Mouse (Mus musculus): ENCODE results near the gene Zfp143.

DNA sequence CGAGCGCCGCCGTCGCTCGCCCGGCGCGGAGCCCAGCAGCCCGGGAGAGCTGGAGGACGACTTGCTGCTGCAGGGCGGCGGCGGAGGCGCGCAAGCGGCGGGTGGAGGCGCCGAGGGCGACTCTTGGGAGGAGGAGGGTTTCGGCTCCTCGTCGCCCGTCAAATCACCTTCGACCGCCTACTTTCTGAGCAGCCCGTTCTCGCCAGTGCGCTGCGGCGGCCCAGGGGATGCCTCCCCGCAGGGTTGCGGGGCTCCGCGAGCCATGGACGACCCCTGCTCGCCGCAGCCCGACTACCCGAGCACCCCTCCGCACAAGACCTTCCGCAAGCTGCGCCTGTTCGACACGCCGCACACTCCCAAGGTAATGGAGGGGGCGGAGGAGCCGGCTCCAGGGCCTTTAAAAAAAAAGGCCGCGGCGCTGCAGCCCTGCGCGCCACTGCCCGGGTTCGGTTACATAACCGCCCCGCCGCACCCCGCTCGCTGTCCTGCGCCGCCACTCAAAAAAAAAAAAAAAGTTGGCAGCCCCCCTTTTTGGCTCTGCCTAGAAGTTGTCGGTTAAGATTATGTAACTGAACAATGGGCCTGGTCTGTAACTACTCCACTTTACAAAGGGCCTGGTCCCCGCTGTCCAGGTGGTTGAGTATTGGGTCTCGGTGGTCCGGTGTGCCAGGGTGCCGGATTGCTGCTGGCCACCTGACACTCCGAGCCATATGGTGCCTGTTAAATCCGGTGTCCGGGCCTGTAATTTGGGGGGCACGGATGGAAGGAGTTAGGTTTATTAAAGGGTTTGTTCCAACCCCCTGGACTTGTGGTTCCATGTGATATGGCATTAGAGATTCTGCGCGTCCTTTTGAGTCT is 61.8 kb downstream of the Zfp143 start:
- TF ChIP-seq POLR2A (IDR thresholded peaks at IDR 0.05; ENCODE audit: insufficient read depth, low read length) (no peak), CTCF (IDR thresholded peaks at IDR 0.05; ENCODE audit: low read depth, low read length) (no peak)

Measured in ES-Bruce4 (cell line).